Mouse (Mus musculus) intestine, postnatal 0 days (tissue): Measurements from ENCODE around the gene Peak1. TPM values are rescaled to one million over a fixed set of nuclear protein-coding genes. Genes with fewer than 3 reads are reported as not detected.
"Not testable (repeated sequence)": the region's sequence is repeated elsewhere in the genome, so short reads cannot be mapped to it uniquely, and the experiment has no call there.

ENCODE experiments used
- ATAC-seq: fragments of 200-750 bp; cut with Nextera tagmentation; 2 replicates; pipeline ENCODE4 v1.8.0; 2017; ENCODE audit warnings: mild to moderate bottlenecking, moderate TSS enrichment, moderate library complexity
- H3K27ac ChIP-seq: fragments of 300-500 bp; sonication (generic); 2 replicates; pipeline ENCODE4 v1.5.1; 2014; ENCODE audit warnings: mild to moderate bottlenecking, low read depth, low read length, moderate library complexity
- H3K27me3 ChIP-seq: fragments of 300-500 bp; sonication (generic); replicated peaks from 2 replicates; pipeline ENCODE4 v1.6.1; 2014; ENCODE audit warnings: low read length, mixed read lengths; ENCODE audit not compliant: control insufficient read depth, insufficient read depth
- H3K36me3 ChIP-seq: fragments of 300-500 bp; sonication (generic); 2 replicates; pipeline ENCODE4 v1.6.1; 2014; ENCODE audit warnings: mild to moderate bottlenecking, moderate library complexity; ENCODE audit not compliant: control insufficient read depth, insufficient read depth
- H3K4me1 ChIP-seq: fragments of 300-500 bp; sonication (generic); replicated peaks from 2 replicates; pipeline ENCODE4 v1.6.1; 2014; ENCODE audit warnings: antibody characterized with exemption, low read length, mixed read lengths; ENCODE audit not compliant: control insufficient read depth, insufficient read depth
- H3K4me2 ChIP-seq: fragments of 300-500 bp; sonication (generic); replicated peaks from 2 replicates; pipeline ENCODE4 v1.6.1; 2014; ENCODE audit warnings: low read depth, mild to moderate bottlenecking, moderate library complexity
- H3K4me3 ChIP-seq: fragments of 300-500 bp; sonication (generic); 2 replicates; pipeline ENCODE4 v1.5.1; 2014; ENCODE audit warnings: low read depth, low read length
- H3K9ac ChIP-seq: fragments of 300-500 bp; sonication (generic); 2 replicates; pipeline ENCODE4 v1.6.1; 2014; ENCODE audit warnings: mild to moderate bottlenecking, low read depth, low read length
- H3K9me3 ChIP-seq: fragments of 300-500 bp; sonication (generic); 2 replicates; pipeline ENCODE4 v1.6.1; 2016; ENCODE audit warnings: mixed run types; ENCODE audit not compliant: control insufficient read depth
- CTCF ChIP-seq: sonication (generic); IDR thresholded peaks from 2 replicates; pipeline ENCODE4 v1.5.1; 2016; ENCODE audit warnings: low read depth, mild to moderate bottlenecking, control low read depth, antibody characterized with exemption, moderate library complexity
- WGBS: fragments of 180-500 bp; shearing (Covaris S2); extraction: QIAGEN DNeasy Blood & Tissue Kit; methylation state at CpG from one replicate; pipeline ENCODE4 v1.1.7; 2014; 5-methylcytosine and 5-hydroxymethylcytosine counted together
- polyA plus RNA-seq: library from polyadenylated mRNA; unstranded; fragments of >200 nt; fragmentation: Nextera tagmentation; extraction: Ambion mirVana; gene quantifications from 2 replicates; pipeline ENCODE4 v1.2.1, GENCODE M21; 2015

Peak1 gene
- polyA plus RNA-seq, 1 experiment from 2014 or later = 5.9 TPM

DNA sequence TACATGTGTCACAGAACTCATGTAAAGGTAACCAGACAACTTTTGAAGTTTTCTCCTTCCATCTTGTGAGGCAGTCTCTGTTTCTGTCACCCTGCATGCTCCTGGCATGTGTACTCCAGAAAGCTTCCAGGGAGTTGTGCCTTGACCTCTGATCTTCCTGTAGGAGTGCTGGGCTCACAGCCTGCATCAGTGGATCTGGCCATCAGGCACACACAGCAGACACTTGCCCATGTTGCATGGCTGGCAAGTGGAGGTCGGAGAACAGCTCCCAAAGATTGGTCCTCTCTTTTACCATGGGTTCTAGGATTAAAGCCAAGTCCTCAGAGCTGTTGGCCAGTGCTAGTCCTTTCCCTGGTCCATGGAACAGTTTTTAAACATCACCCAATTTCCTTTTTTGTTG lies 44.7 kb upstream of the Peak1 start:
- ATAC-seq = no peak
- Histone ChIP-seq H3K9me3 (no peaks in the 10 kb centered on the region), H3K9ac (no peak overlapping the region), H3K27me3 (no peaks in the 10 kb centered on the region), H3K36me3 (peaks cover 1% of the 10 kb centered on the region; the same call in 1 of the 2 replicates), H3K4me1 (peaks cover 12% of the 10 kb centered on the region; the same call in 1 of the 2 replicates), H3K27ac (no peak overlapping the region), H3K4me2 (no peak overlapping the region), H3K4me3 (no peak overlapping the region)
- TF ChIP-seq CTCF = no peak
- 88% methylated on average over 1 of the region's 1 CpGs for WGBS

DNA sequence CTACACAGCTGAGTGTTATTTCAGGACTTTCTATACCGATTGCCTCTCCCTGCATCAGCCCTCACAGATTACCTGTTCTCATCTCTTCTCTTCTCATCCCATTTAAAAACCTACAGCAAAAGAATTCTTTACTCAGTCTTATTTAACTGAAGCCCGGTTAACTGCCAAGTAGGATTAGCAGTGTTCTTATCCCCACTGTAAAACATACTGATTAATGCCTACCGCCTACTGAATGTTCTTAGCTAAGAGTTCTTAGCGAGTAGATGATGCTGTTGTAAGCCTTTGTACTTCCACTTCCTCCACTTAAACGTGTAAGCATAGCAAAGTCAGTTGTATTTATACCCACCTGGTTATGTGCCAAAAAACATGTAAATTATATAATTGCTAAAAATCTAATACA lies 43.1 kb upstream of the Peak1 start:
- 63% methylated on average over 5 of the region's 5 CpGs for WGBS
- ATAC-seq = no peak
- TF ChIP-seq CTCF = no peak

DNA sequence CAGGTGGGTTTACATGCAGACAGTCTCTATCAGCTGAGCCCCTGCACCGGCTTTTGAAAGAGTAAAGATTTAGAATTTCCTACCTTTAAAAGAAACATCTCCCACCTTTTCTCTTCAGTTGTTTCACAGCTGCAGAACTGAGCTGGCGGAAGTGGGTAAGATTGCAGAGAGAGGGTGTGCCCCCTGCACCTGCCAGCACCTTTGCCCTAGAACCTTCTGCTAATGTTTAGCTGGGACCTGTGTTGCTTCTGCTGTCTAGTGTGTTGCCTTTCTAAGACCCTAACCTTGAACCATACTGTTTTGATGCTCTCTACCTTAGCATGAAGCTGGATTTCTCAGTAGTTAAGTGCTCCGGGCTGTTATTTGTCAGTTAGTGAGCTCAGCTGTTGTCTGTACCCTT lies 38.6 kb upstream of the Peak1 start:
- 55% methylated on average over 3 of the region's 3 CpGs for WGBS

More for the DNA sequence above, 43.1 kb upstream of the Peak1 start:
- H3K4me2 ChIP-seq = no peak overlapping the region
- no peak overlapping the region for H3K9ac ChIP-seq
- H3K36me3 ChIP-seq = no peaks in the 10 kb centered on the region
- H3K27me3 ChIP-seq = no peaks in the 10 kb centered on the region
- H3K9me3 ChIP-seq = no peaks in the 10 kb centered on the region
- H3K4me3 ChIP-seq = no peak overlapping the region
- H3K27ac ChIP-seq = no peak overlapping the region
- peaks cover 12% of the 10 kb centered on the region; the same call in 1 of the 2 replicates for H3K4me1 ChIP-seq

DNA sequence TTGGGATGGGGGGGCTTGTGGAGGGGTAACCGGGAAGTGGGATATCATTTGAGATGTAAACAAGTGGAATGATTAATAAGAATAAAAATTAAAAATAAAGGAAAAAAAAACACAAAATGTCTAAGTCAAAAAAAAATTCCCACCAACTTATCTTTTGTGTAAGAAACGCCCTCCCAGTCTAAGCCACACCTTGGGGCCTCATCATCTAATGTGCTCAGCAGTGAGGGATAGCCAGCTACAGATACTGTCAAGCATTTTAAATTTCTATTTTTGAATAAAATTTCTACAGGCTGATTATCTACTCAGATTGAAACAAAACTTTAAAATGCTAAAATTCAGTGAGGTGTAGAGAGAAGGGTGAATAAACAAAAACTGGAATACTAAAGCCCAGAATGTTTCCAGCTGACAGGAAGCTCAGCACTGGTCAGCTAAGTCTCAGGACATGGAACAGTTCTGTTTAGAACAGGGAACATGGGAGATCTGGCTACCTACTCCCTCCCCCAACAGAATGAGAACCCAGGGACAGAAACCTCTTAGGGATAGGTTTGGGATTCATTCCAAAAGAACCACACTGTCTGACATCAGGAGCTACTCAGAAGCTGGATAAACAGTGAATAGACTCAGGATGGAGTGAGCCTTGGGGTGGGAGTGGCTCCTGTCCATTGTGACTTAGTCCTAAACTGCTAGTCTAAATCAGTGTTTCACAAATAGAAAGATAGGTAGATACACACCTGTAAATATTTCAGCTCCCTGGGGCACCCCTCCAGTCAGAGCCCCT lies 35.4 kb upstream of the Peak1 start:
- no peak overlapping the region for H3K4me2 ChIP-seq
- no peak for TF ChIP-seq CTCF
- H3K9me3 ChIP-seq = no peaks in the 10 kb centered on the region
- no peak overlapping the region for H3K4me3 ChIP-seq
- no peak overlapping the region for H3K27ac ChIP-seq
- 67% methylated on average over 2 of the region's 2 CpGs for WGBS
- no peak for ATAC-seq
- no peak overlapping the region for H3K9ac ChIP-seq
- no peaks in the 10 kb centered on the region for H3K4me1 ChIP-seq
- H3K36me3 ChIP-seq = no peaks in the 10 kb centered on the region
- H3K27me3 ChIP-seq = no peaks in the 10 kb centered on the region

More for the DNA sequence above, 38.6 kb upstream of the Peak1 start:
- no peak for TF ChIP-seq CTCF
- H3K27me3 ChIP-seq = no peaks in the 10 kb centered on the region
- no peaks in the 10 kb centered on the region for H3K4me1 ChIP-seq
- H3K4me3 ChIP-seq = no peak overlapping the region
- no peaks in the 10 kb centered on the region for H3K36me3 ChIP-seq
- peak overlapping the region; percentile 28; the same call in 1 of the 2 replicates for H3K27ac ChIP-seq
- H3K9me3 ChIP-seq = no peaks in the 10 kb centered on the region
- H3K4me2 ChIP-seq = no peak overlapping the region
- no peak overlapping the region for H3K9ac ChIP-seq
- ATAC-seq = peak; percentile 59; the same call in 1 of the 2 replicates

DNA sequence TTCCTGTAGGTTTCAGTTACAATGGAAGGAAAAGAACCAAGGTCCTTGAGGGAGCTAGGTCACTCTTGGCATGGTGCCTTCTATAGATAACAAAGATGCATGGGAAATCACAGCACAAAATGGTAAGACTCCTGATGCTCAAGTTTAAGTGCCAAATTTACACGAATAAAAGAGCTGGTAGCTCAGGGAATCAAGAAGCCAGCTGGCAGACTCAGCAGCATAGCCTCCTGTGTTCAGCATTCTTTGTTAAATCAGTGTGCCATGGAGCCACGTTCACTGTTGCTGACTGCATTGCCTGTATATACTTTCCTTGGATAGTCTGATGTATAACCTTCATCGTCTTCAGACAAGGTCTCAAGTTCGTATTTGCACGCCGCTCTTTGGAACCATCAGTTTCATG lies 33.7 kb upstream of the Peak1 start:
- Histone ChIP-seq H3K9me3 (no peaks in the 10 kb centered on the region), H3K4me1 (no peaks in the 10 kb centered on the region), H3K4me2 (no peak overlapping the region), H3K27ac (no peak overlapping the region), H3K27me3 (no peaks in the 10 kb centered on the region), H3K4me3 (no peak overlapping the region), H3K36me3 (no peaks in the 10 kb centered on the region), H3K9ac (no peak overlapping the region)
- TF ChIP-seq CTCF = no peak
- 88% methylated on average over 6 of the region's 6 CpGs for WGBS
- no peak for ATAC-seq

DNA sequence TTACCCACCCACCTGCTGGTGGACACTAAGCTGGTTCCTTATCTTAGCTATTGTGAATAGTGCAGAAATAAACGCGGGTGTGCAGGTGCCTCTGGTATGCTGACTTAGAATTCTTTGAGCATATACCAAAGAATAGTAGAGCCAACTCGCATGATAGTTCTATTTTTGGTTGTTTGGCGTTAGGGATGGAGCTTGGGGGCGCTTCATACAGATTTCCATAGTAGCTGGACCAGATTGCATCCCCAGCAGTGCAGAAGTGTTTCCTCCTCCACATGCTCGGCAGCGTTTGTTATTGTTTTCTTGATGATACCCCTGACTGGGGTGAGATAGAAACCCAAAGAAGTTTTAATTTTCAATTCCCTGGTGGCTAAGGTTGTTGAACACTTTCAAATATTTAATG lies 21.8 kb upstream of the Peak1 start:
- Histone ChIP-seq H3K27ac (no peak overlapping the region), H3K36me3 (no peaks in the 10 kb centered on the region), H3K9me3 (no peaks in the 10 kb centered on the region), H3K4me2 (no peak overlapping the region), H3K9ac (no peak overlapping the region), H3K4me3 (no peak overlapping the region), H3K4me1 (no peaks in the 10 kb centered on the region), H3K27me3 (no peaks in the 10 kb centered on the region)
- no peak for TF ChIP-seq CTCF
- no peak for ATAC-seq
- WGBS = 79% methylated on average over 7 of the region's 7 CpGs

DNA sequence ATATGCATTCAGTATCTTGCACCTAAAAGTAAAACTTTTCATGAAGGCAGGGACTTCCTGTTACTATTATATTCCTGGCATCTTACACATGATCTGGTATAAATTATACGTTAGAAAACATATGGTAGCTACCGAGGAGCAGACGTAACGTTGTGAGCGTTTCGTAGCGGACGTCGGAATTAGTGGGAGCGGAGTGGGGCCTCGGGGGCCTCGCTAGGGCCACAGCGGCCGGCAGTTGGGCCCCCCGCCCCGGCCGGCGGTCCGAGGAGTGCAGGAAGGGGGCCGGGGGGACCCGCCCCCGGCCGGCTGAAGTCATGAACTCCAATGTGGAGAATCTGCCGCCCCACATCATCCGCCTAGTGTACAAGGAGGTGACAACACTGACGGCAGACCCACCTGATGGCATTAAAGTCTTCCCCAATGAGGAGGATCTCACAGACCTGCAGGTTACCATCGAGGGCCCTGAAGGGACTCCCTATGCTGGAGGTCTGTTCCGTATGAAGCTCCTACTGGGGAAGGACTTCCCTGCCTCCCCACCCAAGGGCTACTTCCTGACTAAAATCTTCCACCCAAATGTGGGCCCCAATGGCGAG lies 19.5 kb upstream of the Peak1 start:
- not testable (repeated sequence) for H3K27ac ChIP-seq, ATAC-seq, H3K9ac ChIP-seq, H3K4me2 ChIP-seq, H3K4me3 ChIP-seq, H3K36me3 ChIP-seq, H3K9me3 ChIP-seq, H3K27me3 ChIP-seq, H3K4me1 ChIP-seq
- WGBS = 92% methylated on average over 20 of the region's 29 CpGs
